Mouse (Mus musculus): ENCODE measurements around the gene Zbtb22. TPM values are rescaled to one million over a fixed set of nuclear protein-coding genes. Genes with fewer than 3 reads are reported as not detected.
"Not testable (repeated sequence)": the region's sequence is repeated elsewhere in the genome, so short reads cannot be mapped to it uniquely, and the experiment has no call there.

The Zbtb22 gene
- total RNA-seq, 1 experiment from 2014 or later: 25.5 TPM

DNA sequence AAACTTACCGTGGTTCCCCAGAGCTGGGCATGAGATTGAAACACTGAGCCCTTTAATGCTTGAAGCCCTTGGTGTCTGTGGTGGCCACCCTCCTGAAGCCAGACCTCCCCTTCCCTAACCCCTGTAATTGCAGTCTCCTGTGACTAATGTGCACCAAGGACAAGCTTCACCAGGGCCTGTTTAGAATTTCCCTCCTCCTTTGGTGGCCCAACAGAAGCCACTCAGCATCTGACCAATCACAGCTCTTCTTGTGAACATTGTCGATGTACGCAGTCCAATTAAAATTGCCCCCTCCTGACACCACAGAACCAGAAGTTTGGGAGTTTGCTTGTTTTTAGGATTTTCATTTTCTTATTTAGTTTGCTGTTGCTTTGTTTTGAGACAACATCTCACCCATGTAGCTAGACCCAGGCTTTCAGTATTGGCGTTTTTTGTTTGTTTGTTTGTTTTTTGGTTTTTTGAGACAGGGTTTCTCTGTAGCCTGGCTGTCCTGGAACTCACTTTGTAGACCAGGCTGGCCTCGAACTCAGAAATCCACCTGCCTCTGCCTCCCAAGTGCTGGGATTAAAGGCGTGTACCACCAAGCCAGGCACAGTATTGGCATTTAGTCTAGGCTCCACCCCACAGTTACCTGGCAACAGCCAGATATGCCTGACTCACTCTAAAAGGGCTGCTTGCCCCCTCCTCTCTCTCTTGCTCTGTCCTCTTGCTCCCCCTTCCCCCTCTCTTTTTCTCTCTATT lies 11.6 kb upstream of the Zbtb22 start:
- not testable (repeated sequence) for DNase-seq

DNA sequence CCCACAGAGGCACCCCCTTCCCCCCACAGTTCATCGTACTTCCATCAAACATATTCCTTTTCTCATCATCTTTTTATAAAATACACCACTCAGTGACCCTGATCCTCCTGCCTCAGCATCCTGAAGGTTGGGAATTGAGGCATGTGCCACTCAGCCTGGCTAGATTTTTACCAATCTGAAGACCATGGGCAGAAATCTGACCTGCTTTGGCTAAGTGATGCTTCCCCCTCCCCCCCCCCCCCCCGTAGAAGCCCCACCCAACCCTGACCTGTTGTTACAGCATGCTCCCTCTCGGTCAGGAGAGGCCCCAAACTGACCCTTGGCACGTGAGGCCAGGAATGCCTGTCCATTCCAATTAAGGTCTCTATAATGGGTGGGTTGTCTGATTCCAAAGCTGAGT lies 10.9 kb upstream of the Zbtb22 start, which contains the start of gene Platr17:
TSS of gene Platr17 (plus strand) at position 301 of the 400 bp plus-strand sequence.
- DNase-seq: not testable (repeated sequence)

DNA sequence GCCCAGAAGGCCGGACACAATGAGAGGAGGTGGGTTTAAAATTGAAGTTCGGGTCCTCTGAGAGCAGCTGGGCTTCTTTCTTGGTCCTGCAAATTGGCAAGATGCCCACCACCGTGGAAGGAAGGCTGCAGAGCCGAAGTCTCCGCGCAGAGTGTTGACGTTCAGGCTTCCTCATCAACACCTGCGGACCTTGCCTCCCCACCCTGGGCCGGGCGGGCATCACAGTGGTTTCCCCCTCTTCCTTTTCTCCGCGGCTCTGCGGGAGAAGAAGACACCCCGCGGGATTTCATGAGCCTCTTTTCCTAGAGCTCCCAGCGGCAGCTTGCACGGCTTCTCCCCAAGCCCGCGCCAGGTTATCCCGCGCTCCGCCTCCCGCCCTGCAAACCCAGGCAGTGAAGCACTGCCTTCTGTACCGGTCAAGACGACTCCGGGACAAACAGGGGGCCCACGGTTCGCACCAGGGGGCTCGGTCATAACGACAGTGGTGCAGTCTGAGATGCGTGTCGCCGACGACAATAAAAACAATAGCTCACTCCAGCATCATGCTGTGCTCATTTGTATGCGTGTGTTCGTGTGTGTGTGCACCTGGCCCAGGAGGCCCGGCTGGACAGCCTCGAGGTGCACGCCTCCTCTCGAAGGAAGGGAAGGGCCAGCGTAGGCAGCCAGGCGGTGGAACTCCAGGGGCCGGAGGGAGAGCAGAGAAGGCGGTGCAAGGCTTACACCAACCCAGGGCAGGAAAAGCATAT lies 7.2 kb upstream of the Zbtb22 start:
- peak; percentile 55 for DNase-seq

DNA sequence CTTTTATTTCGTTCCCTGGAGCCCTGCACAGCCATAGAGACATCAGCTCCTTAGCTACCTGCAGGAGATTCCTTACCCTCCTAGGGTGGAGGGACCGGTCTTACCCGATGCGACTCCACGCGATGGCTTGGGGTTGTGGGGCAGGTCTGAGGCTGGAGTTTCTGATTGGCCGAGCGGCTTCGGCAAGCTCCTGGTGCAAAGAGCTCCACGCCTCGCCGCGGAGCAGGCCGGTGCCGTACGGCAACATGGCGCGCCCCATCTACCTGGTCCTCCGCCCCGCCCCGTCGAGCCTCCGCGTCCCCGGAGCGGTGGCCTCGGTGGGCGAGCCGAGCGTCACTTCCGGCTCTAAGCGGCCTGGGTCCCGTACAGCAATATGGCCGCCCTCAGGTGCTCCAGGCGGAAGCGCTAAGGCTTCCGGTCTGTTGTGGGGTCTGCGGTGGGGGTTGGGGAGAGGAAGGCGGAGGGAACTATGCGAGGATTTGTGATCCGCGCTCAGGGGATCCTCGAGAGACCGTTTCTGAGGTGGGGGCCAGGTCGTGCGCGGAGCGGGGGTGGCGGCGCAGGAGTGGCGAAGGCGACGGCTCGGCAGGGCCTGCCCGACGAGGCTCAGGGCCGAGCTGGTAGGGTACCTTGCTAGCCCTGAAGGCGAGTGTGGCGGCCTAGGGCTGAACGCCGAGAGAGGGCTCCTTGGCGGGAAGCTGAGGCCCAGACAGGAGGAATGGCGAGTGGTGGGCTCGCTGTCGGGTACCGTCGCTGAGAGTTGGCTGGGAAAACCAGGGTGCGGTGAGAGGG lies 6.4 kb upstream of the Zbtb22 start, which contains the start of gene Daxx:
TSS of gene Daxx (plus strand) at position 338 of the 792 bp plus-strand sequence.
- DNase-seq: peak; percentile 100

DNA sequence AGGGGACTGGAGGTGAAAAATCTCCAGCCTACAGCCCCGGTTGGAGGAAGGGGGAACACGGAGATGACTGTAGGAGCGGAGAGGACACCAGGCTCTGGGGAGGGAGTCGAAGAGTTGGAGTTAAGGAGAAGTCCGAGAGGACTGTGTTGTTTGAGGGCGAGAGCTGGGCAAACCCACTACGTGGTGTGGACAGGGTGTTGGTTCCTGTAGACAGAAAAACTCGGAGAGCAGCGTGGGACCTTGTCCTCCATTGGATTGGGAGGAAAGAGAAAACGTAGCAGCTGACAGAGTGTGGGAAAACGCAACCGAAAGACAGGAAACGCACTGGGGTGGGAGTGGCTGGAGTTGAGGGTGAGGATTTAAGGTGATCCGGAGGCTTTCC lies 5.8 kb upstream of the Zbtb22 start:
- DNase-seq: peak; percentile 77

DNA sequence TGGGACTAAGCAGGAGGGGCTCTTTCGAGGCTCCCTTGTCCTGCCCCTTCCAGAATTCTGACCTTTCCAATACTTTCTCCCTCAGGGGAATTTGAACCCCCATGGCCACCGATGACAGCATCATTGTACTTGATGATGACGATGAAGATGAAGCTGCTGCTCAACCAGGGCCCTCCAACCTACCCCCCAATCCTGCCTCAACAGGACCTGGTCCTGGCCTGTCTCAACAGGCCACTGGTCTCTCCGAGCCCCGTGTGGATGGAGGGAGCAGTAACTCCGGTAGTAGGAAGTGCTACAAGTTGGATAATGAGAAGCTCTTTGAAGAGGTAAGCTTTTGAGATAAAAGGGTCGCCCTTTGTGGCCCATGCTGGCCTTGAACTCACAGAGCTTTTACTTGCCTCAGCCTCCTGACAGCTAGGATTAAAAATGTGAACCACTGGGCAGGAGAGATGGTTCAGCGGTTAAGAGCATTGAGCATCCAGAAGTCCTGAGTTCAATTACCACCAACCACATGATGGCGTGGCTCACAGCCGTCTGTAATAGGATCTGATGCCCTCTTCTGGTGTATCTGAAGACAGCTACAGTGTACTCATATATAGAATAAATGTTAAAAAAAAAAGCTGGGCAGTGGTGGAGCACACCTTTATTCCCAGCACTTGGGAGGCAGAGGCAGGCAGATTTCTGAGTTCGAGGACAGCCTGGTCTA lies 5.2 kb upstream of the Zbtb22 start:
- DNase-seq: no peak

DNA sequence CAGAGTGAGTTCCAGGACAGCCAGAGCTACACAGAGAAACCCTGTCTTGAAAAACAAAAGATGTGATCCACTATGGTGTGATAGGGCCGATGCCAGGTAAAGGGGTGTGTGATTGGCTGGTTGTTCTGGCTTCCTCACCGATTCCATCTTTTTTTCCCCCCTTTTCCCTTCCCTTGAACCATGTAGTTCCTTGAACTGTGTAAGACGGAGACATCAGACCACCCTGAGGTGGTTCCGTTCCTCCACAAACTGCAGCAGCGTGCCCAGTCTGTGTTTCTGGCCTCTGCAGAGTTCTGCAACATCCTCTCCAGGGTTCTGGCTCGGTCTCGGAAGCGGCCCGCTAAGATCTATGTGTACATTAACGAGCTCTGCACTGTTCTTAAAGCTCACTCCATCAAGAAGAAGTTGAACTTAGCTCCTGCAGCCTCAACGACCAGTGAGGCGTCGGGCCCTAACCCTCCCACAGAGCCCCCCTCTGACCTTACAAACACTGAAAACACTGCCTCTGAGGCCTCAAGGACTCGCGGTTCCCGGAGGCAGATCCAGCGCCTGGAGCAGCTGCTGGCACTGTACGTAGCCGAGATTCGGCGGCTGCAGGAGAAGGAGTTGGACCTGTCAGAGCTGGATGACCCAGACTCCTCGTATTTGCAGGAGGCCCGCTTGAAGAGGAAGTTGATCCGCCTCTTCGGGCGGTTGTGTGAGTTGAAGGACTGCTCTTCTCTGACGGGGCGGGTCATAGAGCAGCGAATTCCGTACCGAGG lies 4.5 kb upstream of the Zbtb22 start:
- DNase-seq: no peak

DNA sequence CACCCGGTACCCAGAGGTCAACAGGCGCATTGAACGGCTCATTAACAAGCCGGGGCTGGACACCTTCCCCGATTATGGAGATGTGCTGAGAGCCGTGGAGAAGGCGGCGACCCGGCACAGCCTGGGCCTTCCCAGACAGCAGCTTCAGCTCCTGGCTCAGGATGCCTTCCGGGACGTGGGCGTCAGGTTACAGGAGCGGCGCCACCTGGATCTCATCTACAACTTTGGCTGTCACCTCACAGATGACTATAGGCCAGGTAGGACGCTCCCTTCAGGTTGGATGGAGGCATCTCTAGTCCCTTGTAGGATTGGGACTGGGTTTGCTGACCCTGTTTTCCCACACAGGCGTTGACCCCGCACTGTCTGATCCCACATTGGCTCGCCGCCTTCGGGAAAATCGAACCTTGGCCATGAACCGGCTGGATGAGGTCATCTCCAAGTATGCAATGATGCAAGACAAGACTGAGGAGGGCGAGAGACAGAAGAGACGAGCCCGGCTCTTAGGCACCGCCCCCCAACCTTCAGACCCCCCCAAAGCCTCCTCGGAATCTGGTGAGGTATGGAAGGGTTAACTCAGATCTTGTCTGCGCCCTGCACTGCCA lies 3.8 kb upstream of the Zbtb22 start:
- DNase-seq: no peak

DNA sequence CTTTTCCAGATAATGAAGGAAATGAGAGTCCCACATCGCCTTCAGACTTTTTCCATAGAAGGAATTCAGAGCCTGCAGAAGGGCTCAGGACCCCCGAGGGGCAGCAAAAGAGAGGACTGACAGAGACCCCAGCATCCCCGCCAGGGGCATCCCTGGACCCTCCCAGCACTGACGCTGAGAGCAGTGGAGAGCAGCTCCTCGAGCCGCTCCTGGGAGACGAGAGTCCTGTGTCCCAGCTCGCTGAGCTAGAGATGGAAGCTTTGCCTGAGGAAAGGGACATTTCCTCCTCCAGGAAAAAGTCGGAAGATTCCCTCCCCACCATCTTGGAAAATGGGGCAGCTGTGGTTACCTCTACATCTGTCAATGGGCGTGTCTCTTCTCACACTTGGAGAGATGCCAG lies 2.4 kb upstream of the Zbtb22 start:
- no peak for DNase-seq

DNA sequence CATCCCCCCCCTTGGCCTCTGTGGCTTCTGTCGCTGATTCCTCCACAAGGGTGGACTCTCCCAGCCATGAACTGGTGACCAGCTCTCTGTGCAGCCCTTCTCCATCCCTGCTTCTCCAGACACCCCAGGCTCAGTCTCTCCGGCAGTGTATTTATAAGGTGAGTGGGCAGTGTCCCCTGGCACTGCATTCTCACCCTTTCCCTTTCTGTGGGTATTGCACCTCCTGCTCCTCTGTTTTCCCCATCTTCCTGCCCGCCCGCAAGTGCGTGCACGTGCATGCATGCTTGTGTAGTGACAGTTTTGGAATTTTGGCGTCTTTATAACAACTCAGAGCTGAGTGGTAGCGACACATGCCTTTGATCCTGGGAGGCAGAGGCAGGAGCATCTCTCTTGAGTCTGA lies 1.8 kb upstream of the Zbtb22 start:
- DNase-seq: no peak

DNA sequence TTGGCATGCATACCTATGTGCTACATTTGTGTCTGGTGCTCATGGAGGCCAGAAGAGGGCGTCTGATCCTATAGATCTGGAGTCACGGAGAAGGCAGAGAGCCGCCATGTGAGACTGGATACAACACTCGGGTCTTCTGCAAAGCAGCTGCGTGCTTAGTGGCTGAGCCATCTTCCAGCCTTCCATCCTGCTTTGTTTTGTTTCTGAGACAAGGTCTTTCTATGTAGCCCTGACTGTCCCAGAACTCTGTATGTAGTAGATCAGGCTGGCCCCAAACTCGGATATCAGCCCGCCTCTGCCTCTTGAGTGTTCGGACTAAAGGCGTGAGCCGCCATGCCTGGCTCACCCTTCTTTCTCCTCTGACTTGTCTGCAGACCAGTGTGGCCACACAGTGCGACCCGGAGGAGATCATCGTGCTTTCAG lies 724 bp upstream of the Zbtb22 start:
- DNase-seq: no peak

DNA sequence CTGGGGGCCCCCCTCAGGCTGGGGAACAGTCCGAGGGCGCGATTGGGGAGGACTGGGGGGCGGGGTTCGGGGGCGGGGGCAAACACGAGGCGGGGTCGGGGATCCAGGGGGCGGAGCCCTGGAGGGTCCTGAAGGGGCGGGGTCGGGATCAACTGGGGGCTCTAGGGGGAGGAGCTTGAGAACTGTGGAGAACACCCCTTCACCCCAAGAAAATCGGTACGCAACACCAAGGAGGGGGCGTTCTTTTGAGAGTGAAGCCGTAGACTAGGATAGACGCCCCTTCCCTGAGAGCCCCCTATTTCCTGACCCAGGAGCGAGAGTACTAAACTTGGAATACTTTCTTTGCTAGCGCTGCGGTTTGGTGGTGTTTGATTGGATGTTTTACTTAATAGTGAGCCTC lies 590 bp downstream of the Zbtb22 start:
- no peak for DNase-seq

DNA sequence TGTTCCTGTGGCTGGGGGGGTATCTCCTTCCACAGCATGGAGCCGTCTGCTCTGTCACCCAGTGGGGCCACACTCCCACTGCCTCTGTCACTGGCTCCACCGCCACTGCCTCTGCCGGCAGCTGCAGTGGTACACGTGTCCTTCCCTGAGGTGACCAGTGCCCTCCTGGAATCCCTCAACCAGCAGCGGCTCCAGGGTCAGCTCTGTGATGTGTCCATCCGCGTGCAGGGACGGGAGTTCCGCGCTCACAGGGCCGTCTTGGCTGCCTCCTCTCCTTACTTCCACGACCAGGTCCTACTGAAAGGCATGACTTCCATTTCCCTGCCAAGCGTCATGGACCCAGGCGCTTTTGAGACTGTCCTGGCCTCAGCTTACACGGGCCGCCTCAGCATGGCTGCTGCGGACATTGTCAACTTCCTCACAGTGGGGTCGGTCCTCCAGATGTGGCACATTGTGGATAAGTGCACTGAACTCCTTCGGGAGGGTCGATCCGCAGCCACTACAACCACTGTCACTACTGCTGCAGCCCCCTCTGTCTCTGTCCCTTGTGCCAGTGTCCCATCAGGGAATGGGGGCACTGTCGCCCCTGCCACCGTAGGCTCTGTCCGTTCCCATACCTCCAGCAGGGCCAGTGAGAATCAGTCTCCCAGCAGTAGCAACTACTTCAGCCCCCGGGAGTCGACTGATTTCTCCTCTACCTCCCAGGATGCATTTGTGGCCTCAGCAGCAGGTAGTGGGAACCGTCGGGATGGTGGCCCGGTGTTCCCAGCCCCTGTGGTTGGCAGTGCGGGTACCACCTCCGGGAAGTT lies 1.3 kb downstream of the Zbtb22 start:
- peak; percentile 53 for DNase-seq

DNA sequence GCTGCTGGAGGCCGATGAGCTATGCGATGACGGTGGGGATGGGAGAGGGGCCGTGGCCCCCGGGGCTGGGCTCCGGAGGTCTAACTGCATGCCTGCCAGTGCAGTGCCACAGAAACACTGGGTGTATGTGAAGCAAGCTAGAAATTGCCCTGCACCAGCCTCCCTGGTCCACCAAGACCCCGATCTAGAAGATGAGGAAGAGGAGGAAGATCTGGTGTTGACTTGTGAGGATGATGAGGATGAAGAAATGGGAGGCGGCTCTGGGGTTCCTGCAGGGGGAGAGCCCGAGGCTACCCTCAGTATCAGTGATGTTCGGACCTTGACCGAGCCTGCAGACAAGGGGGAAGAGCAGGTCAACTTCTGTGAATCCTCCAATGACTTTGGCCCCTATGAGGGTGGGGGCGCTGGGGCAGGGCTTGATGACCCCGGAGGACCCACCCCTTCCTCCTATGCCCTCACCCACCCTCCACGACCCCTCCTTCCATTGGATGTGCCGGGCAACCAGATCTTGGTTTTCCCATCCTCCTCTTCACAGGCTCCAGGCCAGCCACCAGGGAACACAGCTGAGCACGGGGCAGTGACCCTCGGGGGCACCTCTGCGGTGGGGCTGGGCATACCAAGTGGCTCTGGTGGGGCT lies 2.1 kb downstream of the Zbtb22 start:
- no peak for DNase-seq

DNA sequence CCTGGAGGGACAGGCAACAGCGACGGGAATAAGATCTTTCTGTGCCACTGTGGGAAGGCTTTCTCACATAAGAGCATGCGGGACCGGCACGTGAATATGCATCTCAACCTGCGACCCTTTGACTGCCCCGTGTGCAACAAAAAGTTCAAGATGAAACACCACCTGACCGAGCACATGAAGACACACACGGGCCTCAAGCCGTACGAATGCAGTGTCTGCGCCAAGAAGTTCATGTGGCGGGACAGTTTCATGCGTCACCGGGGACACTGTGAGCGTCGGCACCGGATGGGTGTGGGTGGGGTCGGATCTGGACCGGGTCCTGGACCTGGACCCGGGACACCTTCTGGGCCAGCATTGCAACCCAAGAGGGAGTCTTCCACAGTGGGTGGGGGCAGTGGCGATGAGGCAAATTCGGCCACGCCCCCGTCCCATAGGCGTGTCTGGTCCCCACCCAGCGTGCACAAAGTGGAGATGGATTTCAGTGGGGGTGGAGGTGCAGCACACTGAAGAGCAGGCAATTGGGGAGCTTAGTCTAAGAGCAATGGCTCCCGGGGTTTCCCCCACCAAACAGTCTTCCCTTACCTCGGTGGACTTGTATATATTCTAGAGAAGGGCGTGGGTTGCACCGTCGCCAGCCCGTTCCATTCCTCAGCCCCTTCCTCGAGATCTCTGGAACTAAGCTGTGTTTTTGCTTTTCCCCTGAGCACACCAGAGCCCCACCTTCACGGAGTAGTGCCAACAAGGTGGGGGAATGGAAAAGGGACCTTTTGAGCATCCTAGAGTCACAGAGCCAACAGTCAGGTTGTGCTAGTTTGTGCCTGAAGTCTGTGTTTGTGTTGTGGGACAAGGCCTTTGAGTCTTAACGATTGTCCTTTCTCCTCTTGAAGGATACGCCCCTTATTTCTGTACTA lies 2.8 kb downstream of the Zbtb22 start:
- peak; percentile 40 for DNase-seq

DNA sequence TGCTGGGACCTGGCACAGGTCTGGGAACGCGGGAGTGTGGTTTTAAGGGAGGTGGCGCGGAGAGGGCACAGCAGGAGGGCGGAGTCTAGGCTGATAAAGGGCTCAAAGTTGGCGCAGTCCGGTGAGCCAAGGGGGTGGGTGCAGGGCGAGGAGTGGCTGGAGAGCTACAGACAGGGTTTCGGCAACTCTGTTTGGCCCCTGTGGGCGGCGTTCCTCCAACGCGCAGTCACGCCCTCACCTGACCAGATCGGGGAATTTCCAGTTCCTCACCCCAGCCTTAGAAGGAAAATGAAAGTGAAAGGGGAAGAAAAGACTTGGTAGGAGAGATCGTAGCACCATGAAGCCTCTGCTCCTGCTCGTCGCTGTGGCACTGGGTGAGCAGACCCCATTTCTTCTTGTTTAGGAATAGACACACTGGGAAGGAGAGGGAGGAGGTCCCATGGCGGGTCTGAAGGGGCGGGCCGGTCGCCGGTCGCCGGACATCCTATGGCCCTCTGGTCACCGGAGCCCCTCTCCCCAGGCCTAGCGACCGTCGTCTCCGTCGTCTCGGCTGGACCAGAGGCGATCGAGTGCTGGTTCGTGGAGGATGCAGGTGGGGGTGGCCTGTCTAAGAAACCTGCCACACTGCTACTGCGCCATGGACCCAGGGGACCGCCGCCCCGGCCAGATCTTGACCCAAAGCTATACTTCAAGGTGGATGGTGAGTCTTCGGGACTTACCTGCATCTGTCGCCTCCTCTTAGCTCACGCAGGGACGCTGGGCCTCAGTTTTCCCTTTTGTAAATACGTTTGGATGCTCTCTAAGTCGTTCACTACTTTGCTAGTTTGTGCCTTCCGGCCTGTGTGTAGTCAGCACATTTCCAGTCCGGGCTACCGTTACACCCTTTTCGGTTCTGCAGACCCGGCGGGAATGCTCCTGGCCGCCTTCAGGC lies 3.9 kb downstream of the Zbtb22 start:
- DNase-seq: peak; percentile 93
